Mouse (Mus musculus) stomach, postnatal 0 days (tissue): ENCODE data around the gene Kremen1.

ENCODE experiments used
- CTCF ChIP-seq: IDR thresholded peaks from 2 replicates; pipeline ENCODE4 v1.5.1; 2016; ENCODE audit warnings: antibody characterized with exemption, low read depth, mild to moderate bottlenecking, moderate library complexity
- EP300 ChIP-seq: optimal IDR thresholded peaks from 2 replicates; pipeline ENCODE3; 2016; ENCODE audit warnings: antibody characterized with exemption

GRCm38 (mm10) chr11:5253528-5253927, 7.8 kb downstream of the Kremen1 start:
- TF ChIP-seq EP300 (no peak), CTCF (no peak)
